Mouse (Mus musculus): ENCODE results near the gene Exoc2.

Exoc2 gene

GRCm38 (mm10) chr13:30973501-30974246, at the start of gene Exoc2, which contains the start of gene Gm5447:
Gene Exoc2, minus strand, starts transcription at chr13:30974093.
Gene Gm5447, plus strand, starts transcription at chr13:30974204.
- DNase-seq (ENCODE audit: low spot score in 2 of 2): peak; percentile 67 to 76

GRCm38 (mm10) chr13:31023664-31024063, 49.8 kb upstream of the Exoc2 start:
- DNase-seq (ENCODE audit: low spot score in 2 of 2): no peak

GRCm38 (mm10) chr13:31021927-31022326, 48.0 kb upstream of the Exoc2 start:
- no peak for DNase-seq (ENCODE audit: low spot score in 2 of 2)

GRCm38 (mm10) chr13:31021514-31021913, 47.6 kb upstream of the Exoc2 start:
- DNase-seq (ENCODE audit: low spot score in 2 of 2): no peak

GRCm38 (mm10) chr13:31017545-31017944, 43.7 kb upstream of the Exoc2 start:
- DNase-seq (ENCODE audit: low spot score in 2 of 2): no peak

GRCm38 (mm10) chr13:31004995-31005394, 31.1 kb upstream of the Exoc2 start:
- DNase-seq (ENCODE audit: low spot score in 2 of 2): no peak

- DNase-seq (ENCODE audit: low spot score in 2 of 2): no peak
Measured at GRCm38 (mm10) chr13:31004458-31004857, 30.6 kb upstream of the Exoc2 start.

GRCm38 (mm10) chr13:30999799-31000198, 25.9 kb upstream of the Exoc2 start:
- no peak for DNase-seq (ENCODE audit: low spot score in 2 of 2)

GRCm38 (mm10) chr13:30997526-30998253, 23.8 kb upstream of the Exoc2 start:
- no peak for DNase-seq (ENCODE audit: low spot score in 2 of 2)

- DNase-seq (ENCODE audit: low spot score in 2 of 2): no peak
Measured at GRCm38 (mm10) chr13:30994249-30994858, 20.5 kb upstream of the Exoc2 start.

- peak in 1 of 2 experiments; percentile 25 for DNase-seq (ENCODE audit: low spot score in 2 of 2)
Measured at GRCm38 (mm10) chr13:30993819-30994218, 19.9 kb upstream of the Exoc2 start.

- DNase-seq (ENCODE audit: low spot score in 2 of 2): no peak
Measured at GRCm38 (mm10) chr13:30990233-30990632, 16.3 kb upstream of the Exoc2 start.

GRCm38 (mm10) chr13:30989710-30990109, 15.8 kb upstream of the Exoc2 start:
- DNase-seq (ENCODE audit: low spot score in 2 of 2): no peak

- DNase-seq (ENCODE audit: low spot score in 2 of 2): no peak
Measured at GRCm38 (mm10) chr13:30987686-30988085, 13.8 kb upstream of the Exoc2 start.

GRCm38 (mm10) chr13:30986934-30987455, 13.1 kb upstream of the Exoc2 start:
- no peak for DNase-seq (ENCODE audit: low spot score in 2 of 2)

- DNase-seq (ENCODE audit: low spot score in 2 of 2): no peak
Measured at GRCm38 (mm10) chr13:30985598-30986466, 11.9 kb upstream of the Exoc2 start.

- no peak for DNase-seq (ENCODE audit: low spot score in 2 of 2)
Measured at GRCm38 (mm10) chr13:30985275-30985597, 11.3 kb upstream of the Exoc2 start.

GRCm38 (mm10) chr13:30981666-30982065, 7.8 kb upstream of the Exoc2 start:
- DNase-seq (ENCODE audit: low spot score in 2 of 2): peak in 1 of 2 experiments; percentile 46

GRCm38 (mm10) chr13:30978224-30978623, 4.3 kb upstream of the Exoc2 start:
- DNase-seq (ENCODE audit: low spot score in 2 of 2): no peak

- no peak for DNase-seq (ENCODE audit: low spot score in 2 of 2)
Measured at GRCm38 (mm10) chr13:30976536-30977084, 2.7 kb upstream of the Exoc2 start.

GRCm38 (mm10) chr13:30974247-30974630, 346 bp upstream of the Exoc2 start:
- DNase-seq (ENCODE audit: low spot score in 2 of 2): no peak

Data from spleen, postnatal 14 days (tissue).